Mouse (Mus musculus): ENCODE measurements around the gene Srebf2.
A peak's percentile ranks its signal among the peaks of the same experiment; 100 is the strongest.

Gene Srebf2

DNA sequence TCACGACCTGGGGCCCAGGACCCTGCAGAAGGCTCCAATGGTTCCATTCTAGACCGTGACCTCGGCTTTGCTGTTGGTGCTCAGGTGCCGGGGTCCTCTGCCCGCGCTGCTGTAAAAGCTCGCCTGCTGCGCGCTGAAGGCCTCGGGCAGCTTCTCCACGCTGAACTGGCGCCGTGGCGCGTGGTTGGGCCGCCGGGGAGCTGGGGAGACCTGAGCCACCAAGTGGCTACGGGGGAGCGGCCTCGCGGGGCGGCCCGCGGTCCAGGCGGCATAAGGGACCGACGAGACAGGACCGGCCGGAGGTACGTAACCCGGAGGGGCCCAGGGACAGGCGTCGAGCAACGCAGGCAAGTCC lies 60.1 kb downstream of the Srebf2 start:
- no peak for DNase-seq (ENCODE audit: low spot score)

DNA sequence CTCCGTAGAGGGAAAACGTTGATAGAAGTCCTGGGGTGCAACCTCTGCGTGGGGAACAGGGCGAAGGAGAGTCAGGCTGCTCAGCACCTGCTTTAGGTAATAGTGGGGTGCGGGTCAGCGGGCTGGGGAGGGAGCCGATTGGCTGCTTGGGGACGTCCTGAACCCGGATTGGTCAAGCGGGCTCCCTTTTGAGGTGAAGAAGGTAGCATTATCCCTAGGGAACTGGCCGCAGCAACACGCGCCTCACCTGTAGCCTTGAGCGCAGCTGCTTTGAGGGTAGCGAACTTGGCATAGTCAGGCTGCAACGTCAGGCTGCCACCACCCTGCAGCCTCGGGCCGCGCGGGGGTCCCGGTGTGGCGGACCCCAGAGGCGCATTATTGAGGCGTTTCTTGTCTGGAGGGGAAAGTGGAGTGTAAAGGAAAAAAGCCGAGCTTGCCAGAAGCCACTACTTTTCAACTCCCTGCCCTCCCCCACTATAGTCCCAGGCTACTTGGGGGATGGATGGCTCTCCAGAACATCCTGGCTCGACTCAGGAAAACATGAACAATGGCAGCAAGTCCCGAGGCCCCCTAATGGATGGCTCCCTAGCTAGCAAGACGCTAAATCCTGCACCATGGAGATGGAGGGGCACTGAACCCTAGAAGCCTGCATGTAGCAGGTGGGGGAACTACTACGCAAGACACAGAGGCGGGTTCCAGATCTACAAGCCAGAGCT lies 60.7 kb downstream of the Srebf2 start:
- no peak for DNase-seq (ENCODE audit: low spot score)

DNA sequence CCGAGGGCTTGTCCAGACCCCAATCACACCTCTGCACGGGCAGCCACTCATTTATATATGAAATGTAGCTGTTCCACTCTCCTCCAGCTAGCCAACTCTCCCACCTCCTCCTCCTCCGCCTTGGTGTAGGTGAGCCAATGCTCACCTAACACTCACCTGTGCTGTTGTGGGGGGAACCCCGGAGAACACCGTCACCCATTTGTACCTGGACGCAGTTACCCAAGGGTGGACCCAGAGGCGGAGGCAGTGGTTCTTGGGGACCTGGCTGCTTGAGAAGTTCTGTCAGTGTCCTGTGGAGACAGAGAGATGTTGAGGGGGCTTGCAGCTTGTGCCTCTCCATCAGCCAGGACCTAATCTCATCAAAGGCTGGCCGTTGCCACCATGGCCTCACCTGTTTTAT lies 61.3 kb downstream of the Srebf2 start:
- DNase-seq (ENCODE audit: low spot score): no peak

DNA sequence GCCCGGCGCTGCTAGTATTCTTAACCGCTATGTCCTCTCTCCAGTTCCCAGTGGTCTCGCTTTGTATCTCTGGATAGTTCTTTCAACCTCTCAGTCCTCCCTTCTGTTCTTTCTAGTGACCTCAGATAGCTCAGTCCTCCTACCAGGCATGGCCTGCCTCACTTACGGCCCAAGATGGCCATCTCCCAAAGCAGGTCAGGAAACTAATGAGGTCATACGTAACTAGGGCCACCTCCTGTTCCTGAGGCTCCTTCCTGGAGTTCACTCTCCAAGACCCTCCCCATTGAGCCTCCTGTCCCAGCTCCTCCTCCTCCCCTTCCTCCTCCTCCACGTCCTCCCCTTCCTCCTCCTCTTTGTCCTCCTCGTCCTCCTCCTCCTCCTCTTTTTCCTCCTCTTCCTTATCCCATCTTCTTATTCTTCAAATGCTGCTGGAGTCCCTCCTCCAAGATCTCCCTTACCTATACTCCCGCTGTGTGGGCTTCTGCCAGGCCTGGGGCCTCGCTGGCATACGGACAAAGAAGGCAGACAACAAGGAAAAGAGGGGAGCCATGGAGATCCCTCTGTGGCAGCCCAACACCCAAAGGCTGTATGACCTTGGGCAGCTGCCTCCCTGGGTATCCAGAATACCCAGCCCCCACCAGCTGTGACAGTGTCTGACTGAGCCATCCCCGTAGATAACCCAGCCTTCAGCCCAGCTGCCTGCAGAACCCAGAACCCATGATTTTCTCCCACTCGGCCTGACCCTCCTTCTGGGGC lies 62.5 kb downstream of the Srebf2 start:
- DNase-seq (ENCODE audit: low spot score): no peak

DNA sequence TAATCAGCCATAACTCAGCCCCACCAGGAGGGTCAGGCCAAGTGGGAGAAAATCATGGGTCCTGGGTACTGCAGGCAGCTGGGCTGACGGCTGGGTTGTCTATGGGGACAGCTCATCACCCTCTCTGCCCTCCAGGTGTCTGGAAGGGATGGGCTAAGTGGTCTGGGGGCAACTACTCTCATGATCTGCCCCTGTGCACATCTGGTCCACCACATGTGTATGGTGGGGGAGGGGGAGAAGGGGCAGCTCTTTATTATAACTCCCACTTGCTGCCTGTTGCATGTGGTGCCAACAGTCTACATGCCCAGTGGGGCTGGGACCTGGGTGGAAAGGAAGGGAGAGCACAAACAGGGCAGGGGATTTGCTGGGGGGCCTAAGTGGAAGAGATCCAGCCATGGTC lies 63.8 kb downstream of the Srebf2 start:
- DNase-seq (ENCODE audit: low spot score): no peak

DNA sequence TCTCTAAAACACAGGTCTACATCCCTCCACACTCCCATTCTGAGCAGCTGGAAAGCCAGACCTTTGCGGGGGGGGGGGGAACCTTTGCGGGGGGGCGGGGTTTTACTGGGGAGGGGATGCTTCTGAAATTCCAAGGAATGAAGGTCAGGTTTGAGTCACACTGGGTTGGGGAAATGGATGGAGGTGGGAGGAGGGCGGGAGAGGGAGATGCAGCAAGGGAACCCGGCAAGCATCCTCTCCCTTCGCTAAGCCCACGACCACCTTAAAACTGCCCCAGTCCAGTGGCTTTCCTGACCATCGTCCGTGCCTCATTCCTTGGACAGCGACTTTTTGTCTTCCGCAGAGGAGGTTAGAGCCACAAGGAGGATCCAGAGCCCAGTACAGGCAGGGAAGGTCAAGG lies 64.3 kb downstream of the Srebf2 start:
- no peak for DNase-seq (ENCODE audit: low spot score)

DNA sequence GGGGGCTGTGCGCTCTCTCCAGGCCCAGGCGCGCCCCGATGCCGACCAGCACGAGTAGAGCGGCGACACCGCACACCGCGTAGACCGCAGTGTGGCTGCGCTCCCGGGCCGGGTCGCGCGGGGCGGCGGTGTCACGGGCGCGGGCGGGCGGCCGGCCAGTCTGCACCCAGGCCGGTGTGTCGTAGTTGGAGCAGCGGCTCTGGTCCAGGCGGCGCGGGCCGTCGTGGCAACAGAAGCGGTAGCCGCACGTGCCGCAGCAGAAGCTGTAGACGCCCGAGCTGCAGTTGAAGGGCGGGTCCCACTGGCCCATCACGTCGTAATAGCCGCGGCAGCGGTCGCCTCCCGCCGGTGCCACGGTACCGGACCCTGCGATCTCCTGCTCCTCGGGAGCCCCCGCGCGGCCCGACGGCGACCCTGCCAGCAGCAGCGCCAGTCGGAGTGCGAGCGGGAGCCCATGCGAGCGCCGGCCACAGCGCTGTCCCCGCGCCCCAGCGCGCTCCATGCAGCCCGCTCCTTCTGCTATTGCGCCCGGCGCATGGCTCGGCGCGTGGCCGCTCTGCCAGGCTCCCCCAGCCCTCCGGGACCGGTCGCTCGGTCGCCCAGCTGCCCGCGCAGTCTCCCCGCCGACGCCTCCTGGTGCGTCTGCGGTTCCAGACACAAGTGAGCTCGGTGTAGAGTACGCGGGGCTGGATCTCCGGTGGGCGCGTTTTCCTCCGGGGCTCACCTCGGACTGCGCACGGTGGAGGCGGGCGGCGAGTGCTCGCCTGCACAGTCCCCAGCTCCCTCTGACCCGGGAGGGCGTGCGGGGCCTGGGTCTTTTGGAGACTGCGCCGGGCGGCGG lies 65.2 kb downstream of the Srebf2 start:
- DNase-seq (ENCODE audit: low spot score): peak; percentile 50

DNA sequence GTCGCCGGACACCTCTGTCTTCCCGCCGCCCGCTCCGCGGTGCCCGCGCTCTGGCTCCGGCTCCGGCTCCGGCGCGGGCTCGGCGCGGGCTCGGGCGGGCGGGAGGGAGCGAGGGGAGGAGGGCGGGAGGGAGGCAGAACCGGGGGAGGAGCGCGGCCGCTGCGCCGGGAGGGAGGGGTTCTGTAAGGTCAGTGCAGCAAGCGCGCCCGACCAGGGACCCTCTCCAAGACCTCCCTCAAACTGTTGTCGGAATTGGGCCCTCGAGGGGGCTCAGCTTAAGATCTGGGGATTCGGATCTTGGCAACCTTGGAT lies 65.7 kb downstream of the Srebf2 start, which contains the start of gene Shisa8:
Shisa8 (minus strand) TSS at position 64 of the 312 bp plus-strand sequence.
- DNase-seq (ENCODE audit: low spot score): peak; percentile 51

DNA sequence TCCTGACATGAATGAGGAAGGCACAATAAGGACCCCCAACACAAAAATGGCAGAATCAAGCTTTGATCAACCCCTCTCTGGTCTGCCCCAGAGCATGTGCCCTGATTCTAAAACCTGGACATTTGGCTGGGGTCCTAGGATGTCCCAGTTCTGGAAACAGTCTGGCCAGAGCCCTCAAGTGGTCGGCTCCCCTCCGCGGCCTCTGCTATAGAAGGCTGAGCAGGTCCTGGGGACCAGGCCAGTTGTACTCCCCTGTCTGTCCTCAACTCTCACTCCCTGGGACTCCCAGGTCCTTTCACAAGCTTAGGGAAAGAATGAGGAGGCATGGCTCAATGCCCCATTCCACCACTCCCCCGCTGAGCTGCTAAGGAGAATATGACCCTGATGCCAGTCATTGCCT lies 66.2 kb downstream of the Srebf2 start:
- no peak for DNase-seq (ENCODE audit: low spot score)

DNA sequence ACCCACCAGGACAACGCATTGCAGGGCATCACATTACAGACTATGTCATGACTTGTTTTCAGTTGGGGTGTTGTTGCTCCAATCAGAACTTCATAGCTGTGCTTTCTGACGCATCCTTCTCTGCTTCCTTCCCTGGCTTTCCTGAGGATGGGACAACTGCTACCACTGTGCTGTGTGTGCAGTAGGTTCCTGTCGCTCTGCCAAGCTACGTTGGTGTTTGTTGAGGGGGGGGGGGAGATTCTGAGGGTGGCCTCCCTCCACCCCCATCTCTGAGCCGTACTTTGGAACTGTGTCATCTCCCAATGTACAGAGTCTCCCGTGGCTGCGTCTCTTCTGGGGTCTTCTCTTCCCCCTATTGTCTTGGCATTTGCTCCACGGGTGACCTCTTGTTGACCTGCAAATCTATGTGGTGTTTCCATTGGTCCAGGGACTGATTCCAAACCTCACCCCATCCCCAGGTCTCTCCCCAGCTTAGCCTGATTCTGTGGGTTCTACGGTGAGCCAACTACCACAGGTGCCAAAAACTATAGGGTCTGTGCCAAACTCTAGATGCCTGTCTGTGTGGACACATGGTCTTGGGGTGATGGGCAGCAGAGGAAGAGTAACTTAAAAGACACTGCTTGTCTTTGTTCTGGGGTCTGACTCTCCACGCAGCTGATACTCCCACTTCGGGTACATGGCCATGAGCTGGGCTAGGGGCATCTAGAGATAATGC lies 68.5 kb downstream of the Srebf2 start:
- DNase-seq (ENCODE audit: low spot score): no peak

DNA sequence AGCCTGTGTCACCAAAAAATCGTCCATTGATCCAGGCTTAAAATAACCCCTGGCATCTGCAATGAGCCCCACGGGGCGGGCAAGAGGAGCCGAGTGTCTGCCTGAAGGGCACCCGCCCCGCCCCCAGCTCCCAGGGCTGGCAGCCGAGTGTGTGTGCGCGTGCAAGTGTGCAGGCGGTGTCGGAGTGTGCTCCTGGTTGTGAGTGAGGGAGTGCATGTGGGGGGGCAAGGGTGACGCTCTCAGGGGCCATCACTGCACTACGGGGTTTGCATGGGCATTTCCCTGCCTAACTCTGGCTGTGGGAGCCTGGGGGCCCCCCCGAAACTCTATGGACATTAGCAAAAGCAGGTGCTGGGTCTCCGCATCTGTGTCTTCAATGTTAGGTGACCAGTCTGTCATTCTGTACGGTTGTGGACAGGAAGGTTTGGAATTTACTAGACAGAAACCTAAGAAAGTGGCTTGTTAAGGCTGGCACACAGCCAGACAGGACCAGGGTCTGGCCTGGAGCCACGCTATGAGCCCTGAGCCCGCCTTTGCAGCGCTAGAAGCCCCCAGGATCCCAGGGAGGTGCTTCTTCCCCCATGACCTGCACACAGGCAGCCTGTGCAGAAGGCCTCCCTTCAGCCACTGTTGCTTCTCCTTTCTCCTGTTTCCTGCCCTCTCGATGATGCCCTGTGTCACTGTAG lies 69.3 kb downstream of the Srebf2 start:
- DNase-seq (ENCODE audit: low spot score): no peak

DNA sequence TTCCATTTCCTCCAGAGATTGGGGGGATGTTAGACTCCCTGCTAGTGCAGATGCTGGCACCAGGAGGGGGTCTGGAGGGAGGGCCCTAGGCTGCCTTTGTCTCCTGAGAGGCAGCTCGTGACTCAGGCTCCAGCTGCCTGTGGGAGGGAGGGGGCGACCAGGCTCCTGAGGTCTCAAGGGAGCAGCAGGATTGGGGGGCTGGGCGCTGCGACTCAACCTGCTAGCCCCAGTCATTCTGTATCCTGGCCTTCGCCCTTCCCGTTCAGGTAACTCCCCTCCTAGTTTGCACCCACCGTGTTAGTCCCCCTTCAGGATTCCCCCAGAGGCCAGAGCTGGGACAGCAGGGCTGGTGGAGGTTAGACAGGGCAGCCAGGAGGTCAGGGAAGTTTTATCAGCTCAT lies 70.1 kb downstream of the Srebf2 start:
- no peak for DNase-seq (ENCODE audit: low spot score)

DNA sequence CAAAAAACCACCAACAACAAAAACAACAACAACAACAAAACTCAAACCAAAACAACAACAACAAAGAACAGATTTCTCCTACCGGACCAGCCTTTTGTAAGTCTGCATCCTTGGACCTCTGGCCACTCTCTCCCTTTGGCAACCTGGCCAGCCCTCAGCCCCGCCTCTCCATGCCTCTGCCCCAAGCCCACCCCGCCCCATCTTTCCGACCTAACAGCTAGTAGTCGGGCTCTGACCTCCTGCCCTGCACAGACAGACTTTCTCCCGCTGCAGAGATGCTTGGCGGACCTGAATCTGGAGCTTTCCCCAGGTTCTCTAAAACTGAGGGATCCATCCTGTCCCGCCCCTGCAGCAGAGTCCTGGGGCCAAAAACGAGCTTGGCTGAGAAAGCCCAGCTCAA lies 71.0 kb downstream of the Srebf2 start:
- no peak for DNase-seq (ENCODE audit: low spot score)

DNA sequence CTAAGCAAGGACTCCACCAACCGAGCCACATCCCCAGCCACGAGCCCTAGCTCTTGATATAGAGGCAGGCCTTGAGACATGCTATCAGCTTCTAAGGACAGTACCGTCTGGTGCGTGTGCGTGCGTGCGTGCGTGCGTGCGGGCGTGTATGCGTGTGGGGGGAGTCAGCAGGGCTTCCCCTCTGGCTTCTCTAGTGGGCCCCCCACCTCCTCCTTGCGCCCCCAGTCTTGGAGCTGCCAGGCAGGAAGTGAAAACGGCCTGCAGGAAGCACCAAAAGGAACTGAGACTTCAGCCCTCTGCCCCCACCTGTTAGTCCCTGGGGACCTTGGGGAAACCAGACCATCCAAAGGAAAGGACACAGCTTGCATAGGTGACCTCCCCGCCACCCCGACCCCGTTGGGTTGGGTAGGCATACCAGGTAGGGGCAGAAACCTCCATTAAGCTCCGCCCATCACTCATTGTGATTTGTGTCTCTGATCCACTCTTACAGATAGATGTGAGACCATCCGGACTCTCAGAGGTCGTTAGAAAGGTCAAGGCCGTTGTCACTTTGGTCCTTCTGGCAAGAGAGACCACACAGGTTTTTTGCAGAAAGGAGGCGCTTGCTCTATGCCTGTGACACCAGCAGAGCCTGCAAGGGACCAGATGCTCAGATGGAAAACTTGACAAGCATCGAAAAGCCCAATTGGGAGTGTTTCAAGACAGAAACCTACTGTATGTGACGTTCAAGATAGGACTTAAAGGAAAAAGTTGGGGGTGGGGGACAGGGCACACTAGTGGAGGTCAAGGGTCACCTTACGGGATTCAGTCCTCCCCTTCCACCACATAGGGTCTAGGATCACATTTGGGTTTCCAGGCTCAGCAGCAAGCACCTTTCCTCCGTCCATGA lies 72.0 kb downstream of the Srebf2 start:
- no peak for DNase-seq (ENCODE audit: low spot score)

DNA sequence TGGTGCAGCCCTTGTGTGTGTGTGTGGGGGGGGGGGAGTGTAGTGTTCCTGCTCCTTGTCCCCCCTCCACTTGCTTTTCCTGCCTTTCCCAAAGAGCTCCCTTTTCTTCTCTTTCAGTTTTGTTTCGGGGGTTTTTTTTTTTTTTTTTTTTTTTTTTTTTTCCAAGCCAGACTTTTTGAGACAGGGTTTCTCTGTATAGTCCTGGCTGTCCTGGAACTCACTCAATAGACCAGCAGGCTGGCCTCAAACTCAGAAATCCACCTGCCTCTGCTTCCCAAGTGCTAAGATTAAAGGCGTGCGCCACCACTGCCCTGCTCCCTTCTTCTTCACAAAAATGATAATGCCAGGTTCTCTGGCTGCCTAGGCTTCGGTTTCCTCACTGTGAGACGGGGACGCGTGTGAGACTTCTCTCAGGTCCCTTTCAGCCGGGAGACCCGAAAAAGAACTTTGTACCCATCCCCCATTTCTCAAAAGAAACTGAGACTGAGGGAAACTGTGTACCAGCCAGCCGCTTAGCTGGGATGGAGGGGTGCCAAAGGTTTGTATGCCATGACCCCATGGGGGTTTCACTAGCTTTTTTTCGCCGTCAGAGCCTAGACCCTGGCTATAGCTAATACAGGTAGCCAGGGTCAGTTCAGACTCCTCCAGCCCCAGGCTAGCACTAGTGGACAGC lies 73.2 kb downstream of the Srebf2 start:
- no peak for DNase-seq (ENCODE audit: low spot score)

DNA sequence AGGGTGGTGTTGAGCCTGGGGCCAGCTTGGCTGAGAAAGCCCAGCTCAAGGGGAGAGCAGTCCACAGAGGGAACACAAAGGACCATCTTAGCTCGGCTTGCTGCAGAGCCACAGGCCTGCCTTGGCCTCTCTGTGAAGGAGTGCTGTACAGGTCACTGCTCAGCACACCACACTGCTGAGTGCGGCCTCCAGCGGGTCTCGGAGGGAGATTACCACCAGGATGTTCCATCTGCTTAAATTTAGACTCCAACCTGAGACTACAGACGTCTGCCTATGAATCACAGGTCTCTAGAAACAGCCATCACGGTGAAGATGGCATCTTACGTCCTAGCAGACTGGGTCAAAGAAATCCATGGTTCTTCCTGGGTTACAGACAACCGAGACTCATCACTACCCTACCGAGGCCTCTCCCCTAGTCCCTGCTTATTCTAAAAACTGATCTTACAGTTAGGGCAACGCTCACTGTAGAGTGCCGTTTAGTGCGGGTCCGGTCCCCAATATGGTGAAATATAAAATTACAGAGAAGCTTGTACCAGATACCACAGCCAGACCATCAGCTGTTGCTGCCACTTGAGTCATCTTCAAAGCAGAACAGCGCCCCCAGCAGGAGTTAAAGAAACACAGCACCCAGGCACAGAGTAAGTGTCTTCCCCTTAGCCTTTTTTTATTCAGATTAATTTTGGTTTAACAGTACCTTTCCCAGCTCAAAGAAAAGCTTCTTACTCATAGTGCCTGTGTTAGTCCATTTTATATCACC lies 74.3 kb downstream of the Srebf2 start:
- DNase-seq (ENCODE audit: low spot score): no peak

DNA sequence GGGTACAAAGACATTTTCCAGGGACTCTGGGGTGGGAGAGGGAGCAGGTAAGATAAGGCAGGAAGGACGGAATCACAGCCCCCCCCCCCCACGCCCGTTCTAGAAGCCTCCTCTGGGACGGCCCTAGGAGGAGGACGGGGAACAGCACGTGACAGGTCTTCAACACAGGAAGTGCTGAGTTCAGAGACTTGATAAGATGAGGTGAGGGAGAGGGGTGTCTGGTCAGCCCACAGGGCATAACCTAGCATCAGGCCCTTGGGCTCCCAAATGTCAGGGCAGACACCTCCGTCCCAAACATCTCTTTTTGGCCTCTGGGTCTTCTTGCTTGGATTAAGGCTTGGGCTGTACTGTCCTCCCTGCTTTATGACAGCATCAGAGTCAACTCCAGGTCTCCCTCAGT lies 76.3 kb downstream of the Srebf2 start:
- no peak for DNase-seq (ENCODE audit: low spot score)

DNA sequence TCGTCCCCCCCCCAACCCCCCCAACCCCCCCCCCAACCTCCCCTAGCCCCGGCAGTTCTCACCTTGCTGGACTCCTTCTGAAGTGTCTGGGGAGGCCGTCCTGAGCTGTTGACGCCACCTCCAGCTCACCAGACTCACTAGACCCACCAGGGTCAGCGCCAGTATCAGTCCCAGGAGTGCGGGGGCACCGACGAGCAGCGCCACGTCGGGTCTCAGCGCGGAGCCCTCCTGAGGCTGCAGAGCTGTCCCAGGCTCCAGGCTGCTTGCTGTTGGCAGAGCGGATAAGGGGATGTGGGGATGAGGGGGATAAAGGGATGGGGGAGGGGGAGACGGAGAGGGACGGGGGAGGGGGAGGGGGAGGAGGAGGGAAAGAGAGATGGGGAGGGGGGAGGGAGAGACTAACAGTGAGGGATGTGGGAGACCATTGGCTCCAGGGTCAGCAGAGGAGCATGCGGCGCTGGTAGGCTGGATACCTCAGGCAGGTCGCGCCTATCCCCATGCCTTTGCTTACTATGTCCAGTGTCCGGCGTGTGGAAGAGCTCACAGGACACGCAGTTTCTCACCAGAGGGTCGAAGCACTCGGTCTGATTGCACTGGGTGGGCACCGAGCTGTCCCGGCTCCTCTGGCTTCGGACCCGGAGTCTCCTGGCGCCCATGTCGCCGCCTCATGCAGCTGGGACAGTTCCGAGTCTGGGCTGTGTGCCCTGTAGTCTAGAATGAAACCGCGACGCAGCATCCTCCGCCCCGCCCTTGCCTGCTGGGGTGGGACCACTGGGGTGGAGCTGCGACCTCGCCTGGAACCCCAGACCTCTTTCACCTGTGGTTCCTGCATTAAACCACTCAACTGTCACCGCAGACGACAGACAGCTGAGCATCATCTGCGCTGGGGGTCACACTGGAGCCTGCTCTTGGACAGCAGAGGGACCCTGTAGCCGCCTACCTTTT lies 76.9 kb downstream of the Srebf2 start, which contains the start of gene Tnfrsf13c:
Tnfrsf13c (minus strand) TSS at position 713 of the 945 bp plus-strand sequence.
- no peak for DNase-seq (ENCODE audit: low spot score)
